26 mouse cellular contexts compared by ENCODE assay signal in genomic region chr1:131233527-131233926, GRCm38 (mm10). TPM values are rescaled to one million over a fixed set of nuclear protein-coding genes. Genes with fewer than 3 reads are reported as not detected.
DNase-seq lines count a peak whose midpoint lies in the region; ATAC-seq and TF ChIP-seq lines count a peak whose summit lies in the region.
"Had no signal": no experiment of that assay in that cellular context is flagged by ENCODE, and none has a peak within 500 bp of the region (broad histone marks: within the 10 kb centered on the region; RNA-seq: fewer than 3 reads in every experiment).

No protein-coding gene starts in this region.

- H3K27me3 ChIP-seq in heart, embryonic 10.5 days (ENCODE audit: insufficient read depth, poor library complexity, severe bottlenecking): no peaks in the 10 kb centered on the region
- no peaks in the 10 kb centered on the region for H3K27me3 ChIP-seq in heart, embryonic 13.5 days (replicated peaks)
- no peaks in the 10 kb centered on the region for H3K27me3 ChIP-seq in heart, adult 2 months (ENCODE audit: control insufficient read depth, insufficient read depth, low read length)
- no peaks in the 10 kb centered on the region for H3K27me3 ChIP-seq in heart, embryonic 16.5 days (ENCODE audit: control insufficient read depth, insufficient read depth, low read length)
- no peaks in the 10 kb centered on the region for H3K27me3 ChIP-seq in midbrain, embryonic 11.5 days (ENCODE audit: control insufficient read depth, insufficient read depth, low read length)
- no peaks in the 10 kb centered on the region for H3K27me3 ChIP-seq in midbrain, embryonic 13.5 days
- H3K27me3 ChIP-seq: forebrain, embryonic 13.5 days; Patski had no signal

- no peak for TF ChIP-seq EP300 in heart, adult 2 months (IDR thresholded peaks at IDR 0.05; ENCODE audit: insufficient read depth, low read depth, low read length)

- peak overlapping the region; percentile 59 for H3K4me3 ChIP-seq in heart, embryonic 10.5 days
- peak overlapping the region; percentile 41 for H3K4me3 ChIP-seq in heart, embryonic 13.5 days
- H3K4me3 ChIP-seq in heart, adult 2 months: no peak overlapping the region
- H3K4me3 ChIP-seq in heart, embryonic 16.5 days (ENCODE audit: low read length): peak overlapping the region; percentile 37
- no peak overlapping the region for H3K4me3 ChIP-seq in midbrain, embryonic 11.5 days (ENCODE audit: low read depth, low read length)
- no peak overlapping the region for H3K4me3 ChIP-seq in midbrain, embryonic 13.5 days (replicated peaks)
- H3K4me3 ChIP-seq: forebrain, embryonic 10.5 days; forebrain, embryonic 13.5 days had no signal

- intact Hi-C loops in heart, adult 2 months (cut with DNase I): no loop called here

- WGBS in heart, embryonic 10.5 days: 15% methylated on average over 12 of the region's 12 CpGs
- 12% methylated on average over 12 of the region's 12 CpGs for WGBS in heart, embryonic 13.5 days
- 44% methylated on average over 12 of the region's 12 CpGs for WGBS in heart, adult 2 months
- WGBS in heart, embryonic 16.5 days: 29% methylated on average over 12 of the region's 12 CpGs
- WGBS in midbrain, embryonic 11.5 days: 67% methylated on average over 12 of the region's 12 CpGs
- 64% methylated on average over 12 of the region's 12 CpGs for WGBS in midbrain, embryonic 13.5 days

- peak; percentile 82 for DNase-seq in heart, embryonic 10.5 days (ENCODE audit: low spot score)
- DNase-seq in heart, adult 18-20 months: no peak
- no peak for DNase-seq in heart, adult 2 months
- DNase-seq in heart, postnatal 4 days: no peak
- DNase-seq in midbrain, embryonic 11.5 days (ENCODE audit: low spot score, missing footprints): peak; percentile 33
- DNase-seq: adrenal gland, postnatal 10 days; adrenal gland, postnatal 36 days; cerebellum, adult 18-20 months; cerebellum, adult 9-10 months; cerebellum, postnatal 14 days; gastrocnemius, postnatal 10 days; gastrocnemius, postnatal 36 days; kidney, adult 18-20 months; kidney, adult 9 months had no signal

- no peaks in the 10 kb centered on the region for H3K79me2 ChIP-seq in heart, adult 2 months (replicated peaks; ENCODE audit: control insufficient read depth, insufficient read depth, low read length)

- peak overlapping the region; percentile 81 for H3K9ac ChIP-seq in heart, embryonic 13.5 days
- H3K9ac ChIP-seq in heart, adult 2 months (ENCODE audit: low read depth, low read length): no peak overlapping the region
- H3K9ac ChIP-seq in heart, embryonic 16.5 days (ENCODE audit: low read length): peak overlapping the region; percentile 45
- H3K9ac ChIP-seq in midbrain, embryonic 11.5 days (ENCODE audit: low read length): no peak overlapping the region
- H3K9ac ChIP-seq in midbrain, embryonic 13.5 days (replicated peaks): no peak overlapping the region
- H3K9ac ChIP-seq: forebrain, embryonic 13.5 days; hindbrain, embryonic 14.5 days had no signal

- no peak for TF ChIP-seq POLR2A in heart, adult 2 months (IDR thresholded peaks at IDR 0.05; ENCODE audit: insufficient read depth, low read depth, low read length)

- H3K9me3 ChIP-seq in heart, embryonic 10.5 days: no peaks in the 10 kb centered on the region
- no peaks in the 10 kb centered on the region for H3K9me3 ChIP-seq in heart, embryonic 13.5 days
- no peaks in the 10 kb centered on the region for H3K9me3 ChIP-seq in heart, embryonic 16.5 days (replicated peaks; ENCODE audit: control insufficient read depth, low read length)
- no peaks in the 10 kb centered on the region for H3K9me3 ChIP-seq in midbrain, embryonic 11.5 days (ENCODE audit: control insufficient read depth, low read length)
- no peaks in the 10 kb centered on the region for H3K9me3 ChIP-seq in midbrain, embryonic 13.5 days
- H3K9me3 ChIP-seq: forebrain, embryonic 10.5 days; forebrain, embryonic 13.5 days; G1E had no signal

- H3K4me2 ChIP-seq in heart, embryonic 13.5 days: peak overlapping the region; percentile 65
- H3K4me2 ChIP-seq in heart, embryonic 16.5 days (ENCODE audit: low read depth, low read length): peak overlapping the region; percentile 60
- no peak overlapping the region for H3K4me2 ChIP-seq in midbrain, embryonic 11.5 days
- no peak overlapping the region for H3K4me2 ChIP-seq in midbrain, embryonic 13.5 days (replicated peaks)
- H3K4me2 ChIP-seq: forebrain, embryonic 13.5 days; hindbrain, embryonic 14.5 days had no signal

- H3K27ac ChIP-seq in heart, embryonic 10.5 days: peak overlapping the region; percentile 89
- peak overlapping the region; percentile 87 for H3K27ac ChIP-seq in heart, embryonic 13.5 days (replicated peaks)
- no peak overlapping the region for H3K27ac ChIP-seq in heart, adult 2 months
- peak overlapping the region; percentile 54 for H3K27ac ChIP-seq in heart, embryonic 16.5 days (ENCODE audit: low read length)
- H3K27ac ChIP-seq in midbrain, embryonic 11.5 days (ENCODE audit: low read depth, low read length): no peak overlapping the region
- no peak overlapping the region for H3K27ac ChIP-seq in midbrain, embryonic 13.5 days
- H3K27ac ChIP-seq: forebrain, embryonic 10.5 days; forebrain, embryonic 13.5 days; hindbrain, embryonic 14.5 days; hindbrain, postnatal 0 days had no signal

- no peak for ATAC-seq in heart, embryonic 13.5 days (ENCODE audit: extremely low read depth, insufficient number of reproducible peaks, low FRiP score, low TSS enrichment)
- ATAC-seq in heart, embryonic 16.5 days (replicated peaks; ENCODE audit: extremely low read depth, insufficient read depth, low FRiP score): peak; percentile 37; the same call in 1 of the 2 replicates
- ATAC-seq in midbrain, embryonic 11.5 days (ENCODE audit: low FRiP score): no peak
- ATAC-seq in midbrain, embryonic 13.5 days: no peak
- ATAC-seq: forebrain, embryonic 13.5 days; forebrain, embryonic 16.5 days; hindbrain, postnatal 0 days; inflammation-experienced regulatory T-cells, adult 6 months; intestine, embryonic 16.5 days; Patski had no signal

- no peak for TF ChIP-seq CTCF in heart, adult 2 months (IDR thresholded peaks at IDR 0.05)

- H3K36me3 ChIP-seq in heart, embryonic 10.5 days: peaks cover 7% of the 10 kb centered on the region; the same call in 1 of the 2 replicates
- no peaks in the 10 kb centered on the region for H3K36me3 ChIP-seq in heart, embryonic 13.5 days
- no peaks in the 10 kb centered on the region for H3K36me3 ChIP-seq in heart, adult 2 months (ENCODE audit: control insufficient read depth, insufficient read depth, low read length)
- H3K36me3 ChIP-seq in heart, embryonic 16.5 days (ENCODE audit: control insufficient read depth, insufficient read depth): no peaks in the 10 kb centered on the region
- H3K36me3 ChIP-seq in midbrain, embryonic 11.5 days (ENCODE audit: control insufficient read depth, insufficient read depth, low read length): no peaks in the 10 kb centered on the region
- H3K36me3 ChIP-seq in midbrain, embryonic 13.5 days: no peaks in the 10 kb centered on the region
- H3K36me3 ChIP-seq: forebrain, embryonic 10.5 days; G1E had no signal

- H3K4me1 ChIP-seq in heart, embryonic 10.5 days: peaks cover 68% of the 10 kb centered on the region
- H3K4me1 ChIP-seq in heart, embryonic 13.5 days: peaks cover 77% of the 10 kb centered on the region
- H3K4me1 ChIP-seq in heart, adult 2 months (ENCODE audit: control insufficient read depth, insufficient read depth, low read length): peaks cover under 1% of the 10 kb centered on the region
- peaks cover 28% of the 10 kb centered on the region for H3K4me1 ChIP-seq in heart, embryonic 16.5 days (ENCODE audit: control insufficient read depth, insufficient read depth, low read length)
- H3K4me1 ChIP-seq in midbrain, embryonic 11.5 days (ENCODE audit: control insufficient read depth, insufficient read depth, low read length): no peaks in the 10 kb centered on the region
- no peaks in the 10 kb centered on the region for H3K4me1 ChIP-seq in midbrain, embryonic 13.5 days (replicated peaks)
- H3K4me1 ChIP-seq: forebrain, embryonic 13.5 days had no signal

RNA-seq across cellular contexts. Expression of gene Rassf5, which starts 11.5 kb away (rescaled TPM):
- polyA plus RNA-seq in heart, embryonic 10.5 days (2016; fragmentation: Nextera tagmentation; extraction: Ambion mirVana): 44.4 and 64.0 TPM in 2 replicates
- total RNA-seq in heart, adult 18-20 months (2021): 1 to 10 TPM; 2.2 to 4.4 TPM
- 14.9 and 18.2 TPM in 2 replicates for polyA plus RNA-seq in heart, embryonic 13.5 days (2015; fragmentation: Nextera tagmentation; extraction: Ambion mirVana)
- total RNA-seq in heart, adult 2 months (2021): 1 to 10 TPM; 1.7 to 2.3 TPM
- 1.6 and 2.0 TPM in 2 replicates for polyA plus RNA-seq in heart, adult 2 months (2012; rRNA removed)
- polyA plus RNA-seq in heart, embryonic 16.5 days (2015; fragmentation: Nextera tagmentation; extraction: Ambion mirVana): 15.0 and 22.5 TPM in 2 replicates
- total RNA-seq in heart, postnatal 4 days (2021): 1 to 10 TPM; 4.4 to 4.5 TPM
- polyA plus RNA-seq in midbrain, embryonic 11.5 days (2014; fragmentation: Nextera tagmentation; extraction: Ambion mirVana): 0.52 and 1.00 TPM in 2 replicates
- 1.7 and 1.9 TPM in 2 replicates for polyA plus RNA-seq in midbrain, embryonic 13.5 days (2015; fragmentation: Nextera tagmentation; extraction: Ambion mirVana)

RNA-seq across cellular contexts. Expression of gene Ikbke, which starts 45.9 kb away (rescaled TPM):
- 1.8 and 2.3 TPM in 2 replicates for polyA plus RNA-seq in heart, embryonic 10.5 days (2016; fragmentation: Nextera tagmentation; extraction: Ambion mirVana)
- total RNA-seq in heart, adult 18-20 months (2021): 1 to 10 TPM; 1.5 to 2.6 TPM
- 2.4 and 2.8 TPM in 2 replicates for polyA plus RNA-seq in heart, embryonic 13.5 days (2015; fragmentation: Nextera tagmentation; extraction: Ambion mirVana)
- total RNA-seq in heart, adult 2 months (2021): 1 to 10 TPM; 1.5 TPM
- polyA plus RNA-seq in heart, adult 2 months (2012; rRNA removed): 3.4 and 4.7 TPM in 2 replicates
- polyA plus RNA-seq in heart, embryonic 16.5 days (2015; fragmentation: Nextera tagmentation; extraction: Ambion mirVana): 4.0 and 5.0 TPM in 2 replicates
- 1 to 10 TPM; 2.9 to 3.0 TPM for total RNA-seq in heart, postnatal 4 days (2021)
- 0.55 and 0.57 TPM in 2 replicates for polyA plus RNA-seq in midbrain, embryonic 11.5 days (2014; fragmentation: Nextera tagmentation; extraction: Ambion mirVana)
- polyA plus RNA-seq in midbrain, embryonic 13.5 days (2015; fragmentation: Nextera tagmentation; extraction: Ambion mirVana): 0.72 and 0.73 TPM in 2 replicates

Comparison
In these comparisons a context has a peak if more than half of its experiments do, and no peak if none do; other contexts are left out.
1. DNase-seq: peak in heart, embryonic 10.5 days (single experiment) and midbrain, embryonic 11.5 days (single experiment); none in heart, adult 18-20 months (0 of 2), heart, adult 2 months (0 of 2) and heart, postnatal 4 days (single experiment).
2. H3K27ac ChIP-seq: peak in heart, embryonic 10.5 days (single experiment), heart, embryonic 13.5 days (single experiment) and heart, embryonic 16.5 days (single experiment); none in heart, adult 2 months (single experiment), midbrain, embryonic 11.5 days (single experiment) and midbrain, embryonic 13.5 days (single experiment).
3. H3K4me3 ChIP-seq: peak in heart, embryonic 10.5 days (single experiment), heart, embryonic 13.5 days (single experiment) and heart, embryonic 16.5 days (single experiment); none in heart, adult 2 months (single experiment), midbrain, embryonic 11.5 days (single experiment) and midbrain, embryonic 13.5 days (single experiment).
4. H3K9ac ChIP-seq: peak in heart, embryonic 13.5 days (single experiment) and heart, embryonic 16.5 days (single experiment); none in heart, adult 2 months (single experiment), midbrain, embryonic 11.5 days (single experiment) and midbrain, embryonic 13.5 days (single experiment).
5. H3K4me2 ChIP-seq: peak in heart, embryonic 13.5 days (single experiment) and heart, embryonic 16.5 days (single experiment); none in midbrain, embryonic 11.5 days (single experiment) and midbrain, embryonic 13.5 days (single experiment).